Mouse (Mus musculus) lung, embryonic 16.5 days (tissue): ENCODE data around the gene Zfp651. TPM values are rescaled to one million over a fixed set of nuclear protein-coding genes. Genes with fewer than 3 reads are reported as not detected.

ENCODE experiments used
- ATAC-seq: fragments of 200-750 bp; cut with Nextera tagmentation; 2 replicates; pipeline ENCODE4 v1.8.0; 2017; ENCODE audit warnings: low read depth, mild to moderate bottlenecking, moderate library complexity
- H3K27ac ChIP-seq: fragments of 300-500 bp; sonication (generic); 2 replicates; pipeline ENCODE4 v1.5.1; 2014; ENCODE audit warnings: mild to moderate bottlenecking, control low read depth, low read length
- H3K27me3 ChIP-seq: fragments of 300-500 bp; sonication (generic); 2 replicates; pipeline ENCODE4 v1.6.1; 2014; ENCODE audit warnings: low read depth, low read length, mixed read lengths; ENCODE audit not compliant: control insufficient read depth, insufficient read depth
- H3K36me3 ChIP-seq: fragments of 300-500 bp; sonication (generic); 2 replicates; pipeline ENCODE4 v1.6.1; 2014; ENCODE audit warnings: low read length; ENCODE audit not compliant: control insufficient read depth, insufficient read depth
- H3K4me1 ChIP-seq: fragments of 300-500 bp; sonication (generic); replicated peaks from 2 replicates; pipeline ENCODE4 v1.6.1; 2014; ENCODE audit warnings: low read length, mixed read lengths; ENCODE audit not compliant: control insufficient read depth, insufficient read depth
- H3K4me2 ChIP-seq: fragments of 300-500 bp; sonication (generic); 2 replicates; pipeline ENCODE4 v1.6.1; 2014; ENCODE audit warnings: low read depth, low read length, control low read depth
- H3K4me3 ChIP-seq: fragments of 300-500 bp; sonication (generic); 2 replicates; pipeline ENCODE4 v1.5.1; 2014; ENCODE audit warnings: mild to moderate bottlenecking, low read length, control low read depth
- H3K9ac ChIP-seq: fragments of 300-500 bp; sonication (generic); 2 replicates; pipeline ENCODE4 v1.6.1; 2014; ENCODE audit warnings: low read length, control low read depth
- H3K9me3 ChIP-seq: fragments of 300-500 bp; sonication (generic); 2 replicates; pipeline ENCODE4 v1.6.1; 2016; ENCODE audit warnings: low read length; ENCODE audit not compliant: control insufficient read depth
- WGBS: fragments of 180-500 bp; shearing (Covaris S2); extraction: QIAGEN DNeasy Blood & Tissue Kit; methylation state at CpG from one replicate; pipeline ENCODE4 v1.1.7; 2014; 5-methylcytosine and 5-hydroxymethylcytosine counted together
- polyA plus RNA-seq: library from polyadenylated mRNA; unstranded; fragments of >200 nt; fragmentation: Nextera tagmentation; extraction: Ambion mirVana; gene quantifications from 2 replicates; pipeline ENCODE4 v1.2.1, GENCODE M21; 2015

The Zfp651 gene
- polyA plus RNA-seq, 1 experiment from 2014 or later = 7.4 TPM

DNA sequence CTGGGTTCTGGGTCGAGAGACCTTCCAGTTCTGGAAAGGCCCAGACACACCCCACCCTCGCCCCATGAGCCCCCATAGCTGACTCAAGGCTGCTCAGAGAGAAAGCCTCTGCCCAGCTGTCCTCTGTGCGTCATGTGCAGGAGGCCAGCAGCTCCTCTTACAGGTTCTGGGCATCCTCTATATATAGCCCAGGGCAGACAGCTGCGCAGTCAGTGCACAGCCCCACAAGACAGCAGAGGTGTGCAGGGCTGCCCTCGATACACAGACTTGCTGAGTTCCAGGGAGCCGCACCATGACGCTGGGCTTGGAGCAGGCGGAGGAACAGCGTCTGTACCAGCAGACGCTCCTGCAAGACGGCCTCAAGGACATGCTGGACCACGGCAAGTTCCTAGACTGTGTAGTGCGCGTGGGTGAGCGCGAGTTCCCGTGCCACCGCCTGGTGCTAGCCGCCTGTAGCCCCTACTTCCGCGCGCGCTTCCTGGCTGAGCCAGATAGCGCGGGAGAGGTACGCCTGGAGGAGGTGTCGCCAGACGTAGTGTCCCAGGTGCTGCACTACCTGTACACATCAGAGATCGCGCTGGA, 18.4 kb downstream of the Zfp651 start, which contains the start of gene Klhl40:
Gene Klhl40, plus strand, starts transcription at position 124 of the 582 bp plus-strand sequence.
- H3K4me1 ChIP-seq = peaks cover 10% of the 10 kb centered on the region
- 0 out of 2 replicates have a peak within 1 kb of the TSS, but pooled peaks have one; percentile 19 for H3K9ac ChIP-seq
- no peaks in the 10 kb centered on the region for H3K36me3 ChIP-seq
- 13% methylated on average over 27 of the region's 30 CpGs for WGBS
- peak within 1 kb of the TSS; percentile 62 for H3K4me2 ChIP-seq
- H3K27me3 ChIP-seq = peaks cover 34% of the 10 kb centered on the region
- no peaks in the 10 kb centered on the region for H3K9me3 ChIP-seq
- peak; percentile 41; the same call in 1 of the 2 replicates for ATAC-seq
- no peak within 1 kb of the TSS for H3K27ac ChIP-seq
- H3K4me3 ChIP-seq = peak within 1 kb of the TSS; percentile 37

- peak; percentile 27; the same call in 1 of the 2 replicates for ATAC-seq
- WGBS = 14% methylated on average over 53 of the region's 54 CpGs
- H3K4me1 ChIP-seq = peaks cover 10% of the 10 kb centered on the region
- H3K9ac ChIP-seq = 0 out of 2 replicates have a peak overlapping the region, but pooled peaks have one; percentile 19
- no peak overlapping the region for H3K27ac ChIP-seq
- H3K27me3 ChIP-seq = peaks cover 34% of the 10 kb centered on the region
- H3K4me2 ChIP-seq = peak overlapping the region; percentile 62
- no peaks in the 10 kb centered on the region for H3K9me3 ChIP-seq
- H3K36me3 ChIP-seq = no peaks in the 10 kb centered on the region
- H3K4me3 ChIP-seq = peak overlapping the region; percentile 37
These were observed 19.0 kb downstream of the Zfp651 start for GRCm38 (mm10) chr9:121778066-121778624.

- no peak for ATAC-seq
- no peaks in the 10 kb centered on the region for H3K4me1 ChIP-seq
- H3K27ac ChIP-seq = no peak overlapping the region
- H3K9ac ChIP-seq = no peak overlapping the region
- H3K4me2 ChIP-seq = no peak overlapping the region
- H3K4me3 ChIP-seq = no peak overlapping the region
- 76% methylated on average over 12 of the region's 12 CpGs for WGBS
- H3K27me3 ChIP-seq = no peaks in the 10 kb centered on the region
- no peaks in the 10 kb centered on the region for H3K9me3 ChIP-seq
- H3K36me3 ChIP-seq = no peaks in the 10 kb centered on the region
These were observed 25.7 kb downstream of the Zfp651 start for GRCm38 (mm10) chr9:121784801-121785200.

- Histone ChIP-seq H3K4me2 (no peak overlapping the region), H3K4me3 (no peak overlapping the region), H3K4me1 (no peaks in the 10 kb centered on the region), H3K36me3 (no peaks in the 10 kb centered on the region), H3K9ac (no peak overlapping the region), H3K9me3 (no peaks in the 10 kb centered on the region), H3K27me3 (no peaks in the 10 kb centered on the region), H3K27ac (no peak overlapping the region)
- WGBS = 67% methylated on average over 8 of the region's 8 CpGs
- no peak for ATAC-seq
These were observed 26.1 kb downstream of the Zfp651 start for GRCm38 (mm10) chr9:121785261-121785660.

DNA sequence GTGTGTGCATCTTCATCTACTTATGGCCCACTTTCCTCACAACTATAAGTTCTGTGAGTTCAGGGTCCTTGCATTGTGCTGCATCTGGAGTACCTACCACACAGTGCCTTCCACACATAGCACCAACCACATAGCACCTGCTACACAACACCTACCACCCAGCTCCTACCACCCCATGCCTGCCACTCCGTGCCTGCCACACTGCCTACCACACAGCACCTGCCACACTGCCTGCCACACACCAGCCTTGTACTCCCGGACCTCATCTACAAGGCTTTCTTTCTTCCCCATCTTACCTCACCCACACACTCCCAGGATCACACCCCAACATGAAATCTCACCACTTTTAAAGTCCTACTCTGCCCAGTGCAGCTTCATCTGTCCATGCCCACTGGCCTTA, 27.2 kb downstream of the Zfp651 start:
- H3K36me3 ChIP-seq = no peaks in the 10 kb centered on the region
- no peak overlapping the region for H3K4me2 ChIP-seq
- 63% methylated on average over 2 of the region's 2 CpGs for WGBS
- H3K27ac ChIP-seq = no peak overlapping the region
- H3K4me3 ChIP-seq = no peak overlapping the region
- no peak for ATAC-seq
- H3K9ac ChIP-seq = no peak overlapping the region
- no peaks in the 10 kb centered on the region for H3K9me3 ChIP-seq
- no peaks in the 10 kb centered on the region for H3K27me3 ChIP-seq
- no peaks in the 10 kb centered on the region for H3K4me1 ChIP-seq

- H3K4me1 ChIP-seq = 0 out of 2 replicates have a peak, but pooled peaks cover 3% of the 10 kb centered on the region
- 12% methylated on average over 5 of the region's 5 CpGs for WGBS
- H3K4me2 ChIP-seq = no peak overlapping the region
- H3K27ac ChIP-seq = no peak overlapping the region
- H3K4me3 ChIP-seq = no peak overlapping the region
- H3K9ac ChIP-seq = no peak overlapping the region
- ATAC-seq = 0 out of 2 replicates have a peak, but pooled peaks have one; percentile 42
- no peaks in the 10 kb centered on the region for H3K27me3 ChIP-seq
- no peaks in the 10 kb centered on the region for H3K9me3 ChIP-seq
- no peaks in the 10 kb centered on the region for H3K36me3 ChIP-seq
These were observed 32.1 kb downstream of the Zfp651 start for GRCm38 (mm10) chr9:121791206-121791605.

- Histone ChIP-seq H3K9ac (no peak within 1 kb of the TSS), H3K27me3 (no peaks in the 10 kb centered on the region), H3K36me3 (no peaks in the 10 kb centered on the region), H3K4me3 (no peak within 1 kb of the TSS), H3K4me1 (0 out of 2 replicates have a peak, but pooled peaks cover 3% of the 10 kb centered on the region), H3K4me2 (no peak within 1 kb of the TSS), H3K9me3 (no peaks in the 10 kb centered on the region), H3K27ac (no peak within 1 kb of the TSS)
- no peak for ATAC-seq
- 42% methylated on average over 24 of the region's 24 CpGs for WGBS
These were observed 32.8 kb downstream of the Zfp651 start, which contains the start of gene Hhatl for GRCm38 (mm10) chr9:121791757-121792521. Gene Hhatl (minus strand): TSS chr9:121792507.

- H3K9me3 ChIP-seq = no peaks in the 10 kb centered on the region
- H3K4me2 ChIP-seq = no peak overlapping the region
- H3K9ac ChIP-seq = no peak overlapping the region
- no peaks in the 10 kb centered on the region for H3K27me3 ChIP-seq
- H3K4me1 ChIP-seq = 0 out of 2 replicates have a peak, but pooled peaks cover 5% of the 10 kb centered on the region
- H3K4me3 ChIP-seq = no peak overlapping the region
- H3K36me3 ChIP-seq = no peaks in the 10 kb centered on the region
- 50% methylated on average over 1 of the region's 1 CpGs for WGBS
- ATAC-seq = no peak
- no peak overlapping the region for H3K27ac ChIP-seq
These were observed 35.9 kb downstream of the Zfp651 start for GRCm38 (mm10) chr9:121794972-121795539.

- H3K27me3 ChIP-seq = no peaks in the 10 kb centered on the region
These were observed 38.6 kb downstream of the Zfp651 start for GRCm38 (mm10) chr9:121797722-121798121.

More at GRCm38 (mm10) chr9:121797722-121798121, 38.6 kb downstream of the Zfp651 start:
- no peak overlapping the region for H3K27ac ChIP-seq
- H3K4me2 ChIP-seq = peak overlapping the region; percentile 32; the same call in 1 of the 2 replicates
- WGBS = 15% methylated on average over 12 of the region's 12 CpGs
- H3K9me3 ChIP-seq = no peaks in the 10 kb centered on the region
- H3K36me3 ChIP-seq = no peaks in the 10 kb centered on the region
- peak overlapping the region; percentile 11; the same call in 1 of the 2 replicates for H3K9ac ChIP-seq
- ATAC-seq = peak; percentile 76
- H3K4me1 ChIP-seq = 0 out of 2 replicates have a peak, but pooled peaks cover 5% of the 10 kb centered on the region
- no peak overlapping the region for H3K4me3 ChIP-seq
